Mouse (Mus musculus) testis, adult 2 months (tissue): ENCODE measurements around the gene Bcdin3d.

ENCODE experiments used
- CTCF ChIP-seq: fragments of 200-500 bp; IDR thresholded peaks from 2 replicates; pipeline ENCODE4 v1.5.1; 2012; ENCODE audit warnings: low read depth, mild to moderate bottlenecking, inconsistent platforms, low read length, moderate library complexity; ENCODE audit not compliant: control insufficient read depth, insufficient read depth, insufficient replicate concordance
- POLR2A ChIP-seq: fragments of 200-500 bp; IDR thresholded peaks from 2 replicates; pipeline ENCODE4 v1.6.1; 2012; ENCODE audit warnings: low read depth, mild to moderate bottlenecking, inconsistent platforms, low read length, moderate library complexity; ENCODE audit not compliant: control insufficient read depth

- TF ChIP-seq POLR2A = no peak
- no peak for TF ChIP-seq CTCF
Measured at GRCm38 (mm10) chr15:99449131-99449750, 25.3 kb downstream of the Bcdin3d start.
